Mouse (Mus musculus) neural tube, embryonic 11.5 days (tissue): ENCODE data around the gene Pam. TPM values are rescaled to one million over a fixed set of nuclear protein-coding genes. Genes with fewer than 3 reads are reported as not detected.

Experiments used
- ATAC-seq: fragments of 200-750 bp; cut with Nextera tagmentation; 2 replicates; pipeline ENCODE4 v1.8.0; 2017; ENCODE audit warnings: moderate number of reproducible peaks, mild to moderate bottlenecking, moderate TSS enrichment, moderate library complexity; ENCODE audit not compliant: insufficient read depth, low FRiP score, low TSS enrichment
- DNase-seq: peaks from one replicate; pipeline ENCODE4 v3.0.0-alpha.2; 2015; ENCODE audit warnings: low spot score
- H3K27ac ChIP-seq: fragments of 300-500 bp; sonication (generic); 2 replicates; pipeline ENCODE4 v1.5.1; 2014; ENCODE audit warnings: low read depth, mild to moderate bottlenecking, low read length
- H3K27me3 ChIP-seq: fragments of 300-500 bp; sonication (generic); 2 replicates; pipeline ENCODE4 v1.6.1; 2014; ENCODE audit warnings: mild to moderate bottlenecking, low read length, mixed read lengths; ENCODE audit not compliant: control insufficient read depth, insufficient read depth
- H3K36me3 ChIP-seq: fragments of 300-500 bp; sonication (generic); 2 replicates; pipeline ENCODE4 v1.6.1; 2014; ENCODE audit warnings: mild to moderate bottlenecking, low read length, moderate library complexity, mixed read lengths; ENCODE audit not compliant: control insufficient read depth, insufficient read depth
- H3K4me1 ChIP-seq: fragments of 300-500 bp; sonication (generic); 2 replicates; pipeline ENCODE4 v1.6.1; 2014; ENCODE audit warnings: low read length, mixed read lengths; ENCODE audit not compliant: control insufficient read depth, insufficient read depth
- H3K4me2 ChIP-seq: fragments of 300-500 bp; sonication (generic); 2 replicates; pipeline ENCODE4 v1.6.1; 2014; ENCODE audit warnings: low read depth, mild to moderate bottlenecking, moderate library complexity
- H3K4me3 ChIP-seq: fragments of 300-500 bp; sonication (generic); 2 replicates; pipeline ENCODE4 v1.5.1; 2014; ENCODE audit warnings: low read depth, low read length
- H3K9ac ChIP-seq: fragments of 300-500 bp; sonication (generic); 2 replicates; pipeline ENCODE4 v1.6.1; 2014; ENCODE audit warnings: mild to moderate bottlenecking, low read length
- H3K9me3 ChIP-seq: fragments of 300-500 bp; sonication (generic); 2 replicates; pipeline ENCODE4 v1.6.1; 2016; ENCODE audit warnings: low read length; ENCODE audit not compliant: control insufficient read depth
- WGBS: fragments of 180-500 bp; shearing (Covaris S2); extraction: QIAGEN DNeasy Blood & Tissue Kit; methylation state at CpG from one replicate; pipeline ENCODE4 v1.1.7; 2014; 5-methylcytosine and 5-hydroxymethylcytosine counted together
- polyA plus RNA-seq: library from polyadenylated mRNA; unstranded; fragments of >200 nt; fragmentation: Nextera tagmentation; extraction: Ambion mirVana; gene quantifications from 2 replicates; pipeline ENCODE4 v1.2.1, GENCODE M21; 2014

The Pam gene
- polyA plus RNA-seq, 1 experiment from 2014 or later: 18.8 TPM

GRCm38 (mm10) chr1:97979422-97979821, 116.0 kb downstream of the Pam start:
- ATAC-seq: no peak

GRCm38 (mm10) chr1:97977521-97977920, 117.9 kb downstream of the Pam start:
- WGBS: 25% methylated on average over 7 of the region's 7 CpGs
- Histone ChIP-seq H3K9me3 (no peaks in the 10 kb centered on the region), H3K27ac (no peak overlapping the region), H3K4me1 (no peaks in the 10 kb centered on the region), H3K4me3 (no peak overlapping the region), H3K9ac (no peak overlapping the region; the same call in 1 of the 2 replicates), H3K4me2 (peak overlapping the region; percentile 78), H3K27me3 (no peaks in the 10 kb centered on the region), H3K36me3 (no peaks in the 10 kb centered on the region)
- ATAC-seq (no peak), DNase-seq (no peak)

More at GRCm38 (mm10) chr1:97979422-97979821, 116.0 kb downstream of the Pam start:
- no peak overlapping the region for H3K4me3 ChIP-seq
- H3K9me3 ChIP-seq: no peaks in the 10 kb centered on the region
- H3K27me3 ChIP-seq: no peaks in the 10 kb centered on the region
- H3K9ac ChIP-seq: no peak overlapping the region
- no peaks in the 10 kb centered on the region for H3K36me3 ChIP-seq
- no peak overlapping the region for H3K4me2 ChIP-seq
- WGBS: 82% methylated on average over 1 of the region's 1 CpGs
- H3K4me1 ChIP-seq: no peaks in the 10 kb centered on the region
- no peak for DNase-seq
- no peak overlapping the region for H3K27ac ChIP-seq

- no peaks in the 10 kb centered on the region for H3K27me3 ChIP-seq
- no peaks in the 10 kb centered on the region for H3K9me3 ChIP-seq
- no peaks in the 10 kb centered on the region for H3K36me3 ChIP-seq
- ATAC-seq (peak; percentile 87), DNase-seq (peak; percentile 79)
- WGBS: under 1% methylated on average over 44 of the region's 47 CpGs
- peak overlapping the region; percentile 81 for H3K9ac ChIP-seq
- H3K27ac ChIP-seq: peak overlapping the region; percentile 75
- H3K4me2 ChIP-seq: peak overlapping the region; percentile 78
- no peaks in the 10 kb centered on the region for H3K4me1 ChIP-seq
- peak overlapping the region; percentile 62 for H3K4me3 ChIP-seq
These were observed 118.5 kb downstream of the Pam start for GRCm38 (mm10) chr1:97976873-97977473.

GRCm38 (mm10) chr1:97976072-97976471, 119.4 kb downstream of the Pam start:
- peak overlapping the region; percentile 78 for H3K4me2 ChIP-seq
- H3K4me1 ChIP-seq: no peaks in the 10 kb centered on the region
- DNase-seq: no peak
- no peak overlapping the region for H3K27ac ChIP-seq
- H3K9me3 ChIP-seq: no peaks in the 10 kb centered on the region
- ATAC-seq: no peak
- no peak overlapping the region for H3K9ac ChIP-seq
- no peaks in the 10 kb centered on the region for H3K27me3 ChIP-seq
- no peak overlapping the region for H3K4me3 ChIP-seq
- 71% methylated on average over 13 of the region's 13 CpGs for WGBS
- H3K36me3 ChIP-seq: no peaks in the 10 kb centered on the region

GRCm38 (mm10) chr1:97974968-97975367, 120.5 kb downstream of the Pam start:
- Histone ChIP-seq H3K27ac (no peak overlapping the region), H3K27me3 (no peaks in the 10 kb centered on the region), H3K4me1 (no peaks in the 10 kb centered on the region), H3K9me3 (no peaks in the 10 kb centered on the region), H3K4me2 (no peak overlapping the region), H3K9ac (no peak overlapping the region), H3K4me3 (no peak overlapping the region), H3K36me3 (no peaks in the 10 kb centered on the region)
- WGBS: 49% methylated on average over 11 of the region's 11 CpGs
- peak; percentile 40 for ATAC-seq
- no peak for DNase-seq

- no peaks in the 10 kb centered on the region for H3K4me1 ChIP-seq
- no peak overlapping the region for H3K9ac ChIP-seq
- no peaks in the 10 kb centered on the region for H3K27me3 ChIP-seq
- H3K36me3 ChIP-seq: no peaks in the 10 kb centered on the region
- 59% methylated on average over 4 of the region's 4 CpGs for WGBS
- no peak for ATAC-seq
- DNase-seq: no peak
- H3K4me3 ChIP-seq: no peak overlapping the region
- no peak overlapping the region for H3K4me2 ChIP-seq
- no peaks in the 10 kb centered on the region for H3K9me3 ChIP-seq
- no peak overlapping the region for H3K27ac ChIP-seq
These were observed 125.7 kb downstream of the Pam start for GRCm38 (mm10) chr1:97969765-97970164.

- Histone ChIP-seq H3K27me3 (no peaks in the 10 kb centered on the region), H3K27ac (no peak overlapping the region), H3K4me1 (no peaks in the 10 kb centered on the region), H3K9ac (no peak overlapping the region), H3K36me3 (no peaks in the 10 kb centered on the region), H3K4me2 (no peak overlapping the region), H3K9me3 (no peaks in the 10 kb centered on the region), H3K4me3 (no peak overlapping the region)
- ATAC-seq (no peak), DNase-seq (no peak)
- 78% methylated on average over 2 of the region's 2 CpGs for WGBS
These were observed 131.7 kb downstream of the Pam start for GRCm38 (mm10) chr1:97963711-97964110.

- no peak for DNase-seq
- Histone ChIP-seq H3K9me3 (no peaks in the 10 kb centered on the region), H3K27ac (no peak overlapping the region), H3K36me3 (no peaks in the 10 kb centered on the region), H3K9ac (no peak overlapping the region), H3K27me3 (no peaks in the 10 kb centered on the region), H3K4me2 (no peak overlapping the region), H3K4me3 (no peak overlapping the region), H3K4me1 (no peaks in the 10 kb centered on the region)
- WGBS: 93% methylated on average over 7 of the region's 7 CpGs
- no peak for ATAC-seq
These were observed 133.3 kb downstream of the Pam start for GRCm38 (mm10) chr1:97962134-97962533.

GRCm38 (mm10) chr1:97960681-97961080, 134.8 kb downstream of the Pam start:
- no peak overlapping the region for H3K9ac ChIP-seq
- H3K4me3 ChIP-seq: no peak overlapping the region
- no peaks in the 10 kb centered on the region for H3K4me1 ChIP-seq
- no peaks in the 10 kb centered on the region for H3K36me3 ChIP-seq
- DNase-seq: no peak
- WGBS: 86% methylated on average over 3 of the region's 3 CpGs
- H3K27ac ChIP-seq: no peak overlapping the region
- no peak overlapping the region for H3K4me2 ChIP-seq
- no peak for ATAC-seq
- no peaks in the 10 kb centered on the region for H3K9me3 ChIP-seq
- no peaks in the 10 kb centered on the region for H3K27me3 ChIP-seq
